Mouse (Mus musculus): Measurements from ENCODE around the gene Tmem138.

Tmem138 gene

GRCm38 (mm10) chr19:10576690-10577561 lies at the start of gene Tmem138, which contains the start of gene Cyb561a3:
Gene Tmem138, minus strand, starts transcription at chr19:10577362.
Gene Cyb561a3, plus strand, starts transcription at chr19:10577172.
- DNase-seq, result peak; percentile 92 to 93

- no peak for DNase-seq
Measured at GRCm38 (mm10) chr19:10608573-10609240, 31.5 kb upstream of the Tmem138 start.

GRCm38 (mm10) chr19:10605901-10606622 lies 28.9 kb upstream of the Tmem138 start:
- DNase-seq, result no peak

GRCm38 (mm10) chr19:10605293-10605900 lies 28.2 kb upstream of the Tmem138 start, which contains the start of the genes Ddb1 and Tkfc:
Gene Ddb1, plus strand, starts transcription at chr19:10605327.
Gene Tkfc, minus strand, starts transcription at chr19:10605654.
- peak; percentile 99 for DNase-seq

- DNase-seq, result no peak
Measured at GRCm38 (mm10) chr19:10604534-10604933, 27.4 kb upstream of the Tmem138 start.

GRCm38 (mm10) chr19:10603660-10604523 lies 26.7 kb upstream of the Tmem138 start:
- no peak for DNase-seq

- DNase-seq, result peak; percentile 86
Measured at GRCm38 (mm10) chr19:10602787-10603186, 25.6 kb upstream of the Tmem138 start.

- DNase-seq, result no peak
Measured at GRCm38 (mm10) chr19:10602247-10602769, 25.1 kb upstream of the Tmem138 start.

- DNase-seq, result no peak
Measured at GRCm38 (mm10) chr19:10599648-10600047, 22.5 kb upstream of the Tmem138 start.

GRCm38 (mm10) chr19:10598188-10598587 lies 21.0 kb upstream of the Tmem138 start:
- DNase-seq, result peak; percentile 58 to 62

- DNase-seq, result no peak
Measured at GRCm38 (mm10) chr19:10591659-10592377, 14.7 kb upstream of the Tmem138 start.

- DNase-seq, result no peak
Measured at GRCm38 (mm10) chr19:10590301-10590700, 13.1 kb upstream of the Tmem138 start.

- DNase-seq, result no peak
Measured at GRCm38 (mm10) chr19:10589127-10589857, 12.1 kb upstream of the Tmem138 start.

GRCm38 (mm10) chr19:10587231-10587630 lies 10.1 kb upstream of the Tmem138 start:
- DNase-seq, result no peak

GRCm38 (mm10) chr19:10585112-10585511 lies 8.0 kb upstream of the Tmem138 start:
- peak; percentile 68 to 74 for DNase-seq

GRCm38 (mm10) chr19:10583550-10584146 lies 6.5 kb upstream of the Tmem138 start:
- DNase-seq, result no peak

GRCm38 (mm10) chr19:10581984-10582383 lies 4.8 kb upstream of the Tmem138 start:
- DNase-seq, result peak; percentile 55 to 63

- peak; percentile 60 to 65 for DNase-seq
Measured at GRCm38 (mm10) chr19:10580761-10581160, 3.6 kb upstream of the Tmem138 start.

GRCm38 (mm10) chr19:10580102-10580501 lies 2.9 kb upstream of the Tmem138 start:
- DNase-seq, result no peak

Data from B cell, adult 2 months (primary cell).